Mouse (Mus musculus) monocyte, adult 2 months (primary cell): ENCODE data around the gene Six3.

Source experiments
- DNase-seq, 2 experiments: peaks; one replicate each; pipeline ENCODE4 v3.0.0; 2022; ENCODE audit warnings: low spot score in 2 of 2, low read depth in 1 of 2

Six3 gene

DNA sequence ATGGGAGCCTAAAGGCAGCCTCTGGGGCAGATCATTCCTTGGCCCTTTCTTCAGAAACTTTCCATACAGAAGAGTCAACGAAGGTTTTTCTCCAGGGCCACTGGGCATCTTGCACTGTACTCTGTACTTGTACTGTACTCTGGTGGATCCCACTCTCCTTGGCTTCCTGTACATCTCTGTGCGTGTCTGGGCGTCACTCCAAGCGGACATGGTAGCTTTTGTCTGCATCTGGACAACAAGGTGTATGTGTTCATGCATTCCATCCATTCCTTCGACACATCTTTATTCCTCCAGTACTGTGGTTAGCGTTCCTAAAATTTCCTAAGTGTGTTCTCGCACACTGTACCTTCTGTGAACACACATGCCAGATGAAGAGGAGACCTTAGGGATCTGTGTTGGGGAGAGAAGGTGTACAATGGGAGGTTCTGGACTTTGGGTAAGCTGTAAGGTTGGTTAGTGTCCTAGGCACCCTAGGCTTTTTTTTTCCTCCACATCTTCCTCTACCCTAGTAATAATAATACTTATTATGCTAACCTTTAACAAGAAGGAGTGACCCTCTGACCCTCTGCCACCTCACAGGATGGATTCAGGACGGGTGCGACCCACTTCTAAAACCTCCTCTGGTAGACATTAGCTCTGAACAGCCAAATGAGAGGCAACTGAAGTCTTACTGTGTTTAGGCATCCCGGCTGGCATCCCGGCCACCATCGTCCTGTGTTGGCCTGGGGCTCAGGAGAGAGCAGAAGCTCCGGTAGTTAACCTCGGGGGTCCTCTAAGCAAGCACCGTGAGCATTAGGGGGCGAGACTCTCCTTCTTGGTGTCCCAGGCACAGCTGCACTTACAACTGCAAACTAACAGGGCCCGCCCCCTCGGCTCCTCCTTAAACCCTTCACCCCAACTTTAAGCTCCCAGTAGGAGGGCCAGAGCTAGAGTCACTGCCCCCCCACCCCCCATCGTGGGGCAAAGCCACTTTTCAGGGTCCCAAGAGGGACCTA, 1.6 kb upstream of the Six3 start:
- no peak for DNase-seq

DNA sequence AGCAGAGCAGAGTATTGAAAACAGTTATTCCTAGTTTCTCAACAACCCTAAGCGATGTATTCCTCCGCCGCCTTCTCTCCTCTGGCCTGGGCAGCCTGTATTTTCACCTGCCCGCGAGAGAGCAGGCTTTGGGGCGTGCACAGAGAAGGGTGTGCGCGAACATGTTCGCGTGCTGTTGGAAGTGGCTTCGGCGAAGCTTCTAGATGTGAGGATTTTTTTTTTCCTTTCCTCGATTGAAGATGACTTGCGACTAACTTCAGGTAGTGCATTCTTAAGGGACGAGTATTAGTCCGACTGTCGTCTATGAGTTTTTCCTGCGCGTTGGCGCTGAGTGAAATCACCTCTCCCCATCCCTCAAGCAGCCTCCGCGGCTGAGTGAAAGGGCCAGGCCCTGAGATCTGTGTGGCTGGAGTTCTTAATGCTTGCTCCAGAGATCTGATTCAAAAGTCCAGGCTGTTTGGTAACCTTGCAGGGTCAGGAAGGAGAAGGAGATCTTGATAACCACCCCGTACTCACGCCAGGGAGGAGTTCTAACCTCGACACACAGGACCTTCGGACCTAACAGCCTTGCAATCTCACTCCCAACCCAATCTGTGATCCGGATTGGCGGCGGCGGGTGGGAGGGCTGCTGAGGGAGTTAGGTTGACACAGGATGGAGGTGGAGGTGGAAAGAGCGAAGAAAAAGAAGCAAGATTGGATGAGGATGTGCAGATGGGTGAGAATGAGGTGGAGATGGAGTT, 712 bp upstream of the Six3 start:
- no peak for DNase-seq

DNA sequence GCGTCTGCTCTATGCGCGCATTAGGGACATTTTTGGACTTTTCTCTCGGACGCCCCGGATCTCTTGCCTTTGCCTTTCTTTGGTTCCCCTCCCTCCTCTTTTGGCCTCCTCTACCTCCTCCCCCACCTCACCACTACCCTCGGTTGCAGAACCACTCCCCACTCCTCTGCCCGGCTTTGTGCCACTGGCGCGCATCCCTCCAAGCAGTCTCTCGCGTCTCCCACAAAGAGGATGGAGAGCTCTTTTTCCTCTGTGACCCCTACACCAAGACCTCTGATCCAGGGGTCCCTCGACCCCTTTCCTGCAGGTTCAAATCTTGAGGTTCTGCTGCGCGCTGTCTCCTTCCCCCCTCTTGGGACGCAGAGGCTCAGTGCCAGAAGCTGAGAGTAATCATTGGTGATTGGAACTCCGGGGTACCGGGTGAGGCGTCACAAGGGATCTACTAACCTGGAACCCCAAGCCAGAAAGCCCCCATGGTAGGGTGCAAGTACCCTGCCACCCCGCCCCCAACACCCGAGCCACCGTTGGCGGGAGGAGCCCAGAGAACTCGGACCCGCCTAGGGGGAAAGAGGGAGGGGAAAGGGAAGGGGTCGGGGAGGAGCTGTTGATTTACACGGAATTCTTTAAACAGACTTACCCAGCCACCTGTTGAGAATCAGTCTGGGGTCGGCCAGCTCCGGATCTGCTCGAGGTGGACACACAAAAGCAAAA, 758 bp downstream of the Six3 start:
- no peak for DNase-seq

DNA sequence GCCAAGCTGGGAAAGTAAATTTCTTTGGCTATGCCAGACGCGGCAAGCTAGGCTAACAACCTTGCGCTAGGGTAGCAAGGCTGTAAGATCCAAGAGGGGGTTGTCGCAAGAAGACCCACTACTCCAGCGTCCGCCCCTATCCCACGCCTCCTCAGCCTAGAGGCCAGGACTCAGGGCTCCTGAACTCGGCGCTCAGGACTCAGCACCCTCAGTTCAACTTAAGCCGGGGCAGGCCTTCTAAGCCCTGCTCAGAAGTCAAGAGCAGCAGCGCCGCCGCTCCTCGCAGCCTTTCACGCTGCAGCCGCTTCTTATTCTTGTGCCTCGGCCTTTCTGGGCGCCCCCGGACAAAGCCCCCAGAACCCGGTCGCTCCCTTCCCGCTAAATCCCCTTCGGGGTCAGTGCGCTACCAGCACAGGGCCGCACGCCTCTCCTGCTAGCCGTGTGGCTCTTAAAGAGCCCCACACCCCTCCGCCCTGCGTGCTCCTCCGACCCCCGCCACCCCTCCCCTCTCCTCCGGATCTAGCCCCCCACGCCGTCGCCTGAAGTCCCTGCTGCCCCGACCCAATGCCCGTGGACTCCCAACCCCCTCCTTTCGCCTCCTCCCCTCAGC, 1.4 kb downstream of the Six3 start:
- no peak for DNase-seq

DNA sequence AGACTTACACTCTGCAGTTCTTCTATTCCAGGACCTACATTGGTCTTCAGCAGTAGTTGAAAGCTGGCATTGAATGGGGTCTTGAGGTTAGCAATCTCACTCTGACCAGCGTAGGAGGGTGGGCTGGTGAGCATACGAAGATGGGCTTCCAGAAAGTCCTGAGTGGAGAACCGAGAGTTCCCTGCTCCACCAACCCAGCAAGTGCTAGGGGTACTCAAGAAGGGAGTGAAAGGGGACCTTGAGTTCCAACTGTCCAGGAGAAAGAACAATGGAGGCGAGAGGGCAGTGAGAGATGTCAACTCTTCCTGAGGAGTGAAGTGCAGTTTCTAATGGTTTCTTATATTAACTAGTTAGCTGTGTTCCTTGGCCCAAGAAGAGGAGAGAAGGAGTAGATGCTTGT, 2.2 kb downstream of the Six3 start:
- DNase-seq = no peak

DNA sequence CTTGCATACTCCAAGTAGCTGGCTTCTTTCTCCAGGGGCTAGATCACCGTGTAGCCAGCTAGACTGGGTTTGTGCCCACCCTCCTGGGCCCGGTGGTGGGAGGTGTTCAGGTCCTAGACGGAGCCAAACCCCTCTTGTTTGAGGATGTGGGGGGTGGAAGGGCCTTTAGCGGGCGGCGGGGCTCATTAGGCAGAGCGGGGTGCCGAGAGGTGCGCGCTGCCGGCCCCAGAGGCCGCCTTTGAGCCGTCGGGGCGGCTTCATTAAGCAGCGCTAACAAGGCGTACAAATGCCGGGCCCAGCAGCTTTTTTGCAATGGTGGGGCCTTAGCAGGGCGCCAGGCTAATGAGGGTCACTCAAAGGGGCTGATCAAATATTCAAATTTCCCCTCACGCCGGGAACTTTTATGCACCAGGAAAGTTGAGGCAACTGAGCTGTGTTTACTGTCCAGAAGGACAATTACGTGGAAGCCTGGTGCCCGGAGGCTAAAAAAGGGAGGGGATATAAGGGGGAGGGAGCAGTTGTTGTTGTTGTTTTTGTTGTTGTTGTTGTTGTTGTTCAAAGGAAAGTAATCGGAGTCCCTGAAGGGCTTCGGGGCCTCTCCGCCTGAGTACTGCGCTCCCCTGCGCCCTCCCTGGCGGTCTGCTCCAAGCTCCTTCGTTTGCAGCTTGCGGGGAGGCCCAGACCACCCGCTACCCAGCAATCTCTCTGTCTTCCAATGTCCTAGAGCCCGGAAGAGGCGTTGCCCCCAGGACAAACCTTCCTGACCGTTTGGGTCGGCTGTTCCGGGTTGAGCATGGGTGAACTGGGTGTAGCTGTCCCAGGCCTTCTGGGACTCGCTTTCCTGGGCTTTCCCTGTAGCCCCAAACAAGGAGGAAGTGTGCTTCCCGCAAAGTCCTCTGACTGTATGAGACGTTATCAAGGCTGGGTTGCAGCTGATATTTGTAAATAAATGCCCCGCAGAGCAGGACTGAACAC, 3.4 kb downstream of the Six3 start:
- DNase-seq = no peak

DNA sequence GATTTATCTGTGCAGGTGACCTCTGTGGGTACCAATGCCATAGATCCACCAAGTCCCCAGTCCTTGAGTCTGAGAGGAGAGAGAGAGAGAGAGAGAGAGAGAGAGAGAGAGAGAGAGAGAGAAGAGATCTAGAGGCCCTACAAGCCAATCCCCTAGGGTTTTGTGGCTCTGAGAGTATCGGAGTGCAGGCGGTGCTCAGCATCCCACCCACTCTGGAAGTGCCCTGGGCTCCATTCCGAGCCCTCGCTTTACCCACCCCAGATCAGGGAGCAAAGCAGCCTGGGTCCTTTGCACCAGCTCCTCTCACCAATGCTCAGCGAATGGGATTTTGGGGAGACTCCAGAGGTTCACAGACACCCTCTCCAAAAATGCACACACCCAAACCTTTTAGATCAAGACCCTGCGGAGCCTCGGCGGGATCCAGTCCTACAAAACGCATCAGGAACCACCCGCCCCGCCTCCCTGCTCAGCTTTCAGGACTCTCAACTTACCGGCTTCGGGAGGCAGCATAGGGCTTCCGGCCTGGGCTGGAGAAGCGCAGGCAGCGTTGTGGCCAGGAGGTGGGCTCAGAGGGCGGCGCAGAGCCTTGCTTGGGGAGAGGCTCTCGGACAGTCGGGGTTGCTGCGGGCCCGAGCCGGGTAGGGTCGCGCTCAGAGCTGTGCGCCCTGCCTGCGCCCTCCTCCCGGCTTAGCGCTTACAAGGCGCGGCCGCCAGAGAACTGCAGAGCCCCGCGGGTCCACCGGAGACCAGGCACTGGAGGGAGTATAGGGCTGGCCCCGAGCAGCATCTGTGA, 4.4 kb downstream of the Six3 start:
- DNase-seq = no peak

DNA sequence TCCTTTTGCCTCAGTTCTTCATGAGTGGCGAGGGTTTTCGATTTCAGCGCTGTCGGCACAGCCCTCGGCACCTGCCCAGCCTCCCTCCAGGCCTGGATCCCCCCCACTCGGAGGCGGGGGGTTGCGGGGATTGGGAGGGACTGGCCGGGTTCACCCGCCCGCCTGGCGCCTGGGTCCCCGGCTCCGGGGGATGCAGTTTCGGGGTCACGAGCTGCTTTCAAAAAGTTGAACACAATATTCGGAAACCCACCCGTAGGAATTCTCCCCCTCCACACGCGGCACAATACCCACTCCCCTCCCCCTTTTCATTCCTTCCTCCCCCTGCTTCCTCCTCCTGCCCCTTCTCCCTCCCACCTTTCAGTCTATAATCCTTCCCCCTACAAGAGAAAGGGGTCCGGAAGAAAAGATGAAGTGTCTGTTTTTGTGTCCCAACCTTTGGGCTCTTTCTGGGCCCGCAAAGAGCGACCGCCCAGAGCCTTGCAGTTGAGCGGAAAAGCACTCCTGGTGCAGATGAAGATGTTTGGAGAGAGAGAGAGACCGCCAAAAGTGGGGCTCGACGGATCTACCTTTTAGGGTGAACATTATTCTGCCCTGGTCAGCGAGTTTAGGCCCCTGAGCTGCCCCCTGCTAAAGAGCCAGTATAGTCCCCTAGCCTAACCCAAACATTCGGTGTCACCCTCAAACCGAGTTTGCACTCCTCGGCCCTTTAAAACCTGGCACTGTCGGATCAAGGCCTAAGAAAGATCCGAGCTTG, 5.1 kb downstream of the Six3 start:
- DNase-seq = no peak

DNA sequence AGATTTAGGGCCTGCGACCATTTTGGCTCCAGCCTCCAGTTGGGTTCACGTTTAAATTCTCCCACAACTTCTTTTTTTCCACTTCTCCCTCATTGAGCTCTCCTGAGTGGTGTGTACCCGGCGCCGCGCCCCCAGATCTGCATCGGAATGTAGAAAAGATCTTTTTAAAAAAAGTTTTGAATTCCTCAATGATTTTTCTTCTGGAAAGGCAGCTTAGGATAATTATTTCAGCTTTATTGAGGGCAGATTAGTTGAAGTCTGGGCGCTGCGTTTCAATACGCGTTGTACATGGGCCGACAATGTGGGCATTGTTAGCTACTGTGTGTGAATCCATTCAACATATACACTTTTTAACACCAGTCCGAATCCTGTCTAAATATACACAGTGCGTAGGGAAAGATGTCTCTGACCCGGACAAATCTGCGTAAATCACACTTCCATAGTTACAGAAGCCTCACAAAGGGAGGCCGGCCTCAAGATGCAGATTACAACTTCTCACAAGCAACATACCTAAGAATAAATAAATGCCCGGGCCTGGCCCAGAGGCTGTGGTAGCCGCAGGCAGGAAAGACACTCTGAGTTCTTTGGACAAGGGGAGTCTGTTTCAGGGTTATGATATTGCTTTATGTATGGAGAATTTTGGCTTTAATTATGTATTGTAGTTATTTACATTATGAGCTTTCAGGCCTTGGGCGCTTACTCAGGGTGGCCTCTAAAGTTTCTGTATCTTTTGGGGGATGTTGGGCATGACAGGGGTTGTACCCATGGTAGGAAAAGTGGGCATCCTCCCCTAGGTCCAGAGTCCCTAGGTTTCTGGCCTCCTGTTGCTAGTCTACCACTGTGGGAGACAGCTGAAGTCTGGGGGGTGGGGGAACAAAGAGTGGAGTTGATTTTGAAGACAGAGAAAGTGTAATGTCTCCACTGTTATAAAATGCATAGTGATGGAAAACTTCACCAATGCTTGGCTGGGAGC, 6.0 kb downstream of the Six3 start:
- no peak for DNase-seq

DNA sequence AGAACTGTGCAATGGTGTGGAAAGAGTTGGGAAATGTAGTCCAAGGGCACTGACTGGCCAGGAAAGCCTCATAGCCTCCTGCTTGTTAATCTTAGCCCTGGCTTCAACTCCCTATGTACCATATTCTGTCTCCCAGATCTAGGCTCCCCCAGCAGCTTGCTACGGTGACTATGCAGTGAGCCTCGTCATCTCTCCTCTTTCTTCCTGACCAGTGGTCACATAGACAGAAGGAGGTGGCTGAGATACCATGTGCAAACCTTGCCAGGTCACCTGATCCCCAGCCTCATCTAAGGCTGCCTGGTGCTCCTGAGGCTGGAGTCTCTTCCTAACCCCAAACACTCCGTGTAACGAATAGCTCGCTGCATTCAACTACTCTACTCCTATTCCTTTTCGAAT, 6.7 kb downstream of the Six3 start:
- no peak for DNase-seq

DNA sequence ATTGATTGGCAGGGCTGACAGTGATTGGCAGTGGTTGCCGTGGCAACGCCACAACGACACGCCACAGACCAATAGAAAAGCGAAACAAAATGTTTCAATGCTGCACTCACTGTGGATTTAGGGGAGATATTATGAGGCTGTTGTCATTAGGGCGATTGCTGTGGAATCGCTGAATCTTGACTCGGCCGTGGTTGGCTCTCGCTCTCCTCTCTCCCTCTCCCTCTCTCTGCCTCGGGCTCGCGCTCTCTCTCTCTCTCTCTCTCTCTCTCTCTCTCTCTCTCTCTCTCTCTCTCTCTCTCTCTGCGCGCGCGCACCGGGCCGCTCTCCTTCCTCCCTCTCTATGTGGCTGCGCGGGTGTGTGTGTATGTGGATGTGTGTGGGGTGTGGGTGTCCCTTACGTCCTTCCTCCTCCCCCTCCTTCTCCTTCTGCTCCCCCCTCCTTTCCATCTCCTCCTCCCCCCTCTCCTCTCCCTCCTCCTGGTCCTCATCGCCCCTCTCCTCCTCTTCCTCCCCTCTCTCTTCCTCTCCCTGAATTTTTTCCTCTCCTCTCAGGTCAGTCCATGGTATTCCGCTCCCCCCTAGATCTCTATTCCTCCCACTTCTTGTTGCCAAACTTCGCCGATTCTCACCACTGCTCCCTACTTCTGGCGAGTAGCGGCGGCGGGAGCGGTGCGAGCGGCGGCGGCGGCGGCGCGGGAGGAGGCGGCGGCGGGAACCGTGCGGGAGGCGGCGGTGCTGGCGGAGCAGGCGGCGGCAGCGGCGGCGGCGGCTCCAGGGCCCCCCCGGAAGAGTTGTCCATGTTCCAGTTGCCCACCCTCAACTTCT, 7.5 kb downstream of the Six3 start:
- DNase-seq = no peak

DNA sequence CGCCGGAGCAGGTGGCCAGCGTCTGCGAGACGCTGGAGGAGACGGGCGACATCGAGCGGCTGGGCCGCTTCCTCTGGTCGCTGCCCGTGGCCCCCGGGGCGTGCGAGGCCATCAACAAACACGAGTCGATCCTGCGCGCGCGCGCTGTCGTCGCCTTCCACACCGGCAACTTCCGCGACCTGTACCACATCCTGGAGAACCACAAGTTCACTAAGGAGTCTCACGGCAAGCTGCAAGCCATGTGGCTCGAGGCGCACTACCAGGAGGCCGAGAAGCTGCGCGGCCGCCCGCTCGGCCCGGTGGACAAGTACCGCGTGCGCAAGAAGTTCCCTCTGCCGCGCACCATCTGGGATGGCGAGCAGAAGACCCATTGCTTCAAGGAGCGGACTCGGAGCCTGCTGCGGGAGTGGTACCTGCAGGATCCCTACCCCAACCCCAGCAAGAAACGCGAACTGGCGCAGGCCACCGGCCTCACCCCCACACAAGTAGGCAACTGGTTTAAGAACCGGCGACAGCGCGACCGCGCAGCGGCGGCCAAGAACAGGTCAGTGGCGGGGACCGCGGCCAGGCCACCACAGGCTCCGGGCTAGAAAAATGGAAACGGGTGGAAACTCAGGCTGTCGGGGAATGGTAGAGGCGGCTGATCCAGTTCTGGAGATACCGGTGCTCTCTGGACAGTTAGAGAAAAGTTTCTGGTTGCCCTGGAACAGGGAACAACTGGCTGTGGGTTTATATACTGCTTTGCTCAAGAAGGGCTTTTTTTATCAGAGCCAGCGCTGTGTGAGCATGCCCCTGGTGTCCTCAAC, 8.3 kb downstream of the Six3 start:
- DNase-seq = no peak

DNA sequence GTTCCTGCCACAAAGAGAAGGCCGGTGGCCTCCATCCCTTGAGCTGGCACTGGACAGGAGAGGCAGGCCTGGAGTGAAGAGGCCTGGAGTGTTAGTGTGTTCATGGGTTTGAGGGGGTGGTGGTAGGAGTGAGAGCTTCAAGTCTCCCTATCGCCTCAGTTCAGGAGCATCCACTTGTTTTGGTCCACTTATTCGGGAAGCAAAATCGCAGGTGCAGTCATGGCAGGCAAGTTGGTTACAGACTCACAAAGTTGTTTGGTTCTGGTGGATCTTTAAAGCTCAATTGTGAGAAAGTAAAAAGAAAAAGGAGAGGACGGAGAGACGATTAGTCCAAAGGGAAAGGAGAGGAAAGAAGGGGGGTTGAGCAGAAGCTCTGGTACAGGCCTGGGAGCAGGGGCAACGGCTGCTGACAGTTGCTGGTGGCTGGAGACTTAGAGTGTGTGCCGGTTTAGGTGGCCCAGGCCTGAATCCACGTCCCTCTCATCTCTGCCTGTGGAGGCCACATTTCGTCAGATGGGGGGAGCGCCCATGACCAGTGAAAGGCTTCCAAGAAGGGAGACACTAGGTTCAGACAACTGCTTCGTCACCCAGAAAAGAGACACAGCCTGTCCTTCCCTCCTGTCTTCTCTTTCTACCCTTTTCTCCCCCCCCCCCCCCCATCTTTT, 9.2 kb downstream of the Six3 start:
- DNase-seq = no peak

DNA sequence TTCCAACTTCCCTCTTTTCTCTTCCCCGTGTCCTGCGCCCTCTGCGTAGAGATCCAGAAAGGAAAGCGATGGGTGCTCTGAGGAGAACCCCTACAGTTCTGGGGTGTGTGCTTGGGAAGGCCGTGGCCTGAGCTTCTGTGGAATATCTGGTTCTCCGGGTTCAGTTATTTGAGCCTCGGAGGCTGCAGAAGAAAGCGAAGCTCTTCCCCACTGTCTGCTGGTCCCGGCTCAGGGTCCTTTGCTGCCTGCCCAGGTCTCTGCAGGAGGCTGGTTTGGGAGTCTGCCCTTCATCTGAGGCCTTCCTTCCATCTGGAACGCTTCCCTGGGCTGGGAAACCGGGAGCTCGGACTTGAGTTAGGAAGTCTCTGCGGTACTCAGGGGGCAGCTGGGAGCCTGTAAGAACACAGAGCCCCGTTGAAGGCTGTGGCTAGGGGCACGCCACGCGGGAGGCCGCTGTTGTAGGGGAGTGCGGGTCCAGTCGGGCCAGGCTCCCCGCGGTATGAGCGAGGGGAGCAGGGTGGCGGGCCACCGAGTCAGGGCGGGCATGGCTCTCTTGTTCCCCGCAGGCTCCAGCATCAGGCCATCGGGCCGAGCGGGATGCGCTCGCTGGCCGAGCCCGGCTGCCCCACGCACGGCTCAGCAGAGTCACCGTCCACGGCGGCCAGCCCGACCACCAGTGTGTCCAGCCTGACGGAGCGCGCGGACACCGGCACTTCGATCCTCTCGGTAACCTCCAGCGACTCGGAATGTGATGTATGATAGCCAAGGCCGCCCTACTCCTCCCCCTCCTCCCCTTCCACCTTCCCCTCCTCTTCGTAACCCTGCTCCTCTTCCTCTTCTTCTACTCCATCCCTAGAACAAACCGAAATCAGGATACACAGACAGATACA, 10.0 kb downstream of the Six3 start:
- no peak for DNase-seq
